Mouse (Mus musculus) heart, embryonic 16.5 days (tissue): ENCODE measurements around the gene Gm10961. TPM values are rescaled to one million over a fixed set of nuclear protein-coding genes. Genes with fewer than 3 reads are reported as not detected.

Source experiments
- ATAC-seq: fragments of 200-750 bp; cut with Nextera tagmentation; replicated peaks from 2 replicates; pipeline ENCODE4 v1.8.0; 2017; ENCODE audit warnings: moderate number of reproducible peaks; ENCODE audit not compliant: insufficient read depth, low FRiP score; ENCODE audit errors: extremely low read depth
- H3K27ac ChIP-seq: fragments of 300-500 bp; sonication (generic); 2 replicates; pipeline ENCODE4 v1.5.1; 2014; ENCODE audit warnings: mild to moderate bottlenecking, low read length, control low read depth, moderate library complexity
- H3K27me3 ChIP-seq: fragments of 300-500 bp; sonication (generic); 2 replicates; pipeline ENCODE4 v1.6.1; 2014; ENCODE audit warnings: low read length, mixed read lengths; ENCODE audit not compliant: control insufficient read depth, insufficient read depth
- H3K36me3 ChIP-seq: fragments of 300-500 bp; sonication (generic); 2 replicates; pipeline ENCODE4 v1.6.1; 2014; ENCODE audit not compliant: control insufficient read depth, insufficient read depth
- H3K4me1 ChIP-seq: fragments of 300-500 bp; sonication (generic); 2 replicates; pipeline ENCODE4 v1.6.1; 2014; ENCODE audit warnings: low read length, mixed read lengths; ENCODE audit not compliant: control insufficient read depth, insufficient read depth
- H3K4me2 ChIP-seq: fragments of 300-500 bp; sonication (generic); 2 replicates; pipeline ENCODE4 v1.6.1; 2014; ENCODE audit warnings: low read depth, mild to moderate bottlenecking, control low read depth, low read length
- H3K4me3 ChIP-seq: fragments of 300-500 bp; sonication (generic); 2 replicates; pipeline ENCODE4 v1.5.1; 2014; ENCODE audit warnings: mild to moderate bottlenecking, control low read depth, low read length
- H3K9ac ChIP-seq: fragments of 300-500 bp; sonication (generic); 2 replicates; pipeline ENCODE4 v1.6.1; 2014; ENCODE audit warnings: low read length, control low read depth
- H3K9me3 ChIP-seq: fragments of 300-500 bp; sonication (generic); replicated peaks from 2 replicates; pipeline ENCODE4 v1.6.1; 2016; ENCODE audit warnings: low read length; ENCODE audit not compliant: control insufficient read depth
- WGBS: fragments of 180-500 bp; shearing (Covaris S2); extraction: QIAGEN DNeasy Blood & Tissue Kit; methylation state at CpG from one replicate; pipeline ENCODE4 v1.1.7; 2014; 5-methylcytosine and 5-hydroxymethylcytosine counted together
- polyA plus RNA-seq: library from polyadenylated mRNA; unstranded; fragments of >200 nt; fragmentation: Nextera tagmentation; extraction: Ambion mirVana; gene quantifications from 2 replicates; pipeline ENCODE4 v1.2.1, GENCODE M21; 2015

Gm10961 gene
- polyA plus RNA-seq, 1 experiment from 2014 or later = not detected

DNA sequence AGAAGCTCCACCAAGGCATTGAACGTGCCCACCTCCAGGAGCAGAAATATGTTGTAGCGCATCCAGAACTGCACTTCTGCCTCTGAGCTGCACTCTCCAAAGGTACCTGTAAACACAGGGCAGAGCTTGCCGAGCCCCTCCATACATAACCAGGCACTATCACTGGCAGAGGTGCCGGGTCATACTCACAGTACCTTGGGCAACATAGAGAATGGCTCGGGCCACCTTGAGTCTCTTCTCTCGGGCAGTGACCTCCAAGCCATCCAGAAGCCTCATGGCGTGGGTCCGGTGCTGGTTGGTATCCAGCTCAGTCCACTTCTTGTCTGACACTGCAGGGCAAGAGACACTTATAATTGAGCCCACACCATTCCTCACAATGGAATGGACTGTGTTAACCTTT, 4.4 kb upstream of the Gm10961 start:
- Histone ChIP-seq H3K9ac (no peak overlapping the region), H3K9me3 (no peaks in the 10 kb centered on the region), H3K27ac (no peak overlapping the region), H3K4me1 (peaks cover 8% of the 10 kb centered on the region), H3K4me3 (no peak overlapping the region), H3K4me2 (no peak overlapping the region), H3K27me3 (no peaks in the 10 kb centered on the region), H3K36me3 (peaks cover 55% of the 10 kb centered on the region)
- 94% methylated on average over 8 of the region's 8 CpGs for WGBS
- ATAC-seq = no peak

DNA sequence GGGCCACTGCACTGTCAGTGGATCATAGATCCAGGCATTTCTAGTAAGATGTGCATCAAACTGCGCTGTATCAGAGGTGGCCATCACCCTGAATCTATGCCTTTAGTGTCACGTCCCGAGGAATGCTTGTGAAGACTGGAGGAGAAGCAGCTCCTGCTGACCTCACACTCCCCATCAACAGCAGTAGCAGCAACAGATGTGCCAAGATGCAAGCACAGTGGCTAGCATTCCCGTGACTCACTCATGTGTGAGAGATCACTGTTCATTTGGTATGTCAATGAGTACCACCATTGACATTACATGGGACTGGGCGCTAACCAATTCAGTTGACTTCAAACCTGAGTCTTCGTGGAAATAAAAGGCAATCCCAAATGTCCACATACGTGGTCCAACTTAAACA, 3.5 kb upstream of the Gm10961 start:
- 87% methylated on average over 7 of the region's 7 CpGs for WGBS
- Histone ChIP-seq H3K27me3 (no peaks in the 10 kb centered on the region), H3K27ac (no peak overlapping the region), H3K9me3 (no peaks in the 10 kb centered on the region), H3K4me1 (peaks cover 8% of the 10 kb centered on the region), H3K4me3 (no peak overlapping the region), H3K4me2 (no peak overlapping the region), H3K9ac (no peak overlapping the region), H3K36me3 (peaks cover 49% of the 10 kb centered on the region)
- ATAC-seq = no peak

DNA sequence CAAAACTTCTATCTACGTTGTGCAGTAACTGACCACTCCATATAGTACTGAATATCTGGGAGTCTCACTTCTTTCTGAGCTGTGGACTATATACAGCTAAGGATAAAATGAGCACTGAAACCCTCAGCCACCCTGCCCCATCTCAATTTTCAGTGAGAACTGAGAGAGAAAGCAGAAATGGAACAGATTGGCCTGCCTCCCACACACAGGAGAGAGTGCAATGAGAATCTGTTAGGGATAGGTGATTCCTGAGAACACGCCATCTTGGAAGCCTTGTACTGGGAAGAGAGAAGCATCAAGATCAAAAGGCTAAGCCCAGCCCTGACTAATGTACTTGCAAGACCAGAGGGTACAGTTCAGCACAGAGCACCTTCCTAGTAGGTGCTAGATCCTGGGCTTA, 2.6 kb upstream of the Gm10961 start:
- no peak overlapping the region for H3K4me2 ChIP-seq
- 96% methylated on average over 2 of the region's 2 CpGs for WGBS
- no peaks in the 10 kb centered on the region for H3K9me3 ChIP-seq
- no peaks in the 10 kb centered on the region for H3K27me3 ChIP-seq
- peaks cover 8% of the 10 kb centered on the region for H3K4me1 ChIP-seq
- peaks cover 40% of the 10 kb centered on the region for H3K36me3 ChIP-seq
- no peak overlapping the region for H3K4me3 ChIP-seq
- no peak for ATAC-seq
- no peak overlapping the region for H3K27ac ChIP-seq
- no peak overlapping the region for H3K9ac ChIP-seq

GRCm38 (mm10) chr3:107629411-107629810, 1.7 kb upstream of the Gm10961 start:
- no peak for ATAC-seq
- H3K27ac ChIP-seq = no peak overlapping the region
- no peak overlapping the region for H3K9ac ChIP-seq
- H3K4me1 ChIP-seq = peaks cover 8% of the 10 kb centered on the region
- 94% methylated on average over 4 of the region's 4 CpGs for WGBS
- no peak overlapping the region for H3K4me3 ChIP-seq
- no peaks in the 10 kb centered on the region for H3K9me3 ChIP-seq
- H3K27me3 ChIP-seq = no peaks in the 10 kb centered on the region
- no peak overlapping the region for H3K4me2 ChIP-seq
- peaks cover 33% of the 10 kb centered on the region for H3K36me3 ChIP-seq

DNA sequence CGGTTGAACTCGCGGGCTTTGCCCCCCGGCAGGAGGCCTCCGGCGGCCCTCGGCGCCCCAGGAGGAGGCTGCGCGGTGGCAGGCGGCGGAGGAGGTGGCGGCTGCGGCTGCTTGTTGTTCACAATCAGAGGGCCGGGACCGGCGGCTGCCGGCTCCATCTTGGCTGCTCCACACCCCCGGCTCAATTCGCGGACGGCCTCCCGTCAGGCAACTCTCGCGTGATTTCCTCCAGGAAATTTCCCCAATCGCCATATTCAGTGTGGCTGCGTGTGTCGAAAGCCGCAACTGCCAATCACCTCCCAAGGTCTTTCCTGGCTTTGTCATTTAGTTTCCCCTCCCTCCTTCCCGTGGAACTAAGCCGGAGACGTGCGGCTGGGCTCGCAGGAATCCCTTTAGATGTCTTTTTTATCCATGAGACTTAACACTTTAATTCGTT, 419 bp downstream of the Gm10961 start, which contains the start of gene Strip1:
Gene Strip1, minus strand, starts transcription at position 172 of the 436 bp plus-strand sequence.
- peak within 1 kb of the TSS; percentile 64 for H3K4me2 ChIP-seq
- H3K9ac ChIP-seq = peak within 1 kb of the TSS; percentile 98
- peak; percentile 96 for ATAC-seq
- peaks cover 8% of the 10 kb centered on the region for H3K4me1 ChIP-seq
- H3K27ac ChIP-seq = peak within 1 kb of the TSS; percentile 96
- H3K4me3 ChIP-seq = peak within 1 kb of the TSS; percentile 93
- H3K36me3 ChIP-seq = peaks cover 12% of the 10 kb centered on the region
- H3K27me3 ChIP-seq = no peaks in the 10 kb centered on the region
- WGBS = under 1% methylated on average over 35 of the region's 35 CpGs
- H3K9me3 ChIP-seq = no peaks in the 10 kb centered on the region

- no peak overlapping the region for H3K4me2 ChIP-seq
- WGBS = 92% methylated on average over 4 of the region's 4 CpGs
- H3K4me1 ChIP-seq = peaks cover 8% of the 10 kb centered on the region
- H3K4me3 ChIP-seq = no peak overlapping the region
- no peaks in the 10 kb centered on the region for H3K27me3 ChIP-seq
- no peak for ATAC-seq
- no peaks in the 10 kb centered on the region for H3K9me3 ChIP-seq
- no peak overlapping the region for H3K27ac ChIP-seq
- no peak overlapping the region for H3K9ac ChIP-seq
- 0 out of 2 replicates have a peak, but pooled peaks cover 4% of the 10 kb centered on the region for H3K36me3 ChIP-seq
Observed at GRCm38 (mm10) chr3:107632786-107633185, 1.7 kb downstream of the Gm10961 start.

DNA sequence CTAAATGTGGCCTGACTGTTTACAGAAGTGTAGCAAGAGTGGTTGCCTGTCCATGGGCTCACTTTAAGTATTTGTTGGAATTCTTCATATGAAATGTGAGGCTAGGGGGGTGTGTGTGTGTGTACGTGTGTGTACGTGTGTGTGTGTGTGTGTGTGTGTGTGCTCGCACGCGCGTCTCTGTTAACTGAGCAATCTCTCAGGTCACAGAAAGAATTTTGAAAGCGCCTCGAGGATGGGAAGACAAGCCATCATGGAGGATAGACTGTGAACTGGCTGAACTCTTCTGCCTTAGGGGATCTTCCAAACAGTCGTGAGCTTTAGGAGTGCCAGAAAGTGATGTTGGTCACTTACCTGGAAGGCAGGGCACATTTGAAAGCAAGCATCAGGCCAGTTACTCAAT, 2.8 kb downstream of the Gm10961 start:
- peaks cover 8% of the 10 kb centered on the region for H3K4me1 ChIP-seq
- no peak overlapping the region for H3K4me3 ChIP-seq
- no peaks in the 10 kb centered on the region for H3K9me3 ChIP-seq
- 87% methylated on average over 9 of the region's 9 CpGs for WGBS
- H3K27ac ChIP-seq = no peak overlapping the region
- H3K9ac ChIP-seq = no peak overlapping the region
- H3K36me3 ChIP-seq = 0 out of 2 replicates have a peak, but pooled peaks cover 4% of the 10 kb centered on the region
- H3K4me2 ChIP-seq = no peak overlapping the region
- no peaks in the 10 kb centered on the region for H3K27me3 ChIP-seq
- ATAC-seq = no peak

DNA sequence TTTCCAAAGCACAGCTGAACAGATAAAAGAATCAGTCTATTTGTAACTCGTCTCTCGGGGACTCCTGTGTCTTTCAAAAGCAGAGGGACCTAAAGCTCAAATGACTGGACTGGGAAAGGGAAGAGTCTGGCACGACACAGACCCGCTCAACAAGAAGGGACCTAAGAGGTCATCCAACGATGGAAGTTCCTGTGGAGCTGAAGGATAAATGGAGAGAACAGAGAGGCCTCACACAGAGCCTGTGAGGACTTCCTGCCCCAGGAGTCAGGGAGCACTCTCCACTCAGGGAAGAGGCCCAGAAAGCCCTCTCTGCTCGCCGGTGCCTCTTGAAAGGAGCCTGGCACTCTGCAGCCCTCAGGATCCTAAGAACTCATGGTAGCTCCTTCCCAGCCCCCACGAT, 4.7 kb downstream of the Gm10961 start:
- H3K9ac ChIP-seq = no peak overlapping the region
- no peak overlapping the region for H3K27ac ChIP-seq
- 40% methylated on average over 8 of the region's 8 CpGs for WGBS
- no peak overlapping the region for H3K4me2 ChIP-seq
- no peaks in the 10 kb centered on the region; the same call in 1 of the 2 replicates for H3K4me1 ChIP-seq
- H3K4me3 ChIP-seq = no peak overlapping the region
- no peaks in the 10 kb centered on the region for H3K9me3 ChIP-seq
- ATAC-seq = no peak
- no peaks in the 10 kb centered on the region for H3K27me3 ChIP-seq
- H3K36me3 ChIP-seq = no peaks in the 10 kb centered on the region

GRCm38 (mm10) chr3:107636236-107636635, 5.1 kb downstream of the Gm10961 start:
- Histone ChIP-seq H3K36me3 (no peaks in the 10 kb centered on the region), H3K4me2 (no peak overlapping the region), H3K4me3 (no peak overlapping the region), H3K9ac (no peak overlapping the region), H3K27ac (no peak overlapping the region), H3K4me1 (no peaks in the 10 kb centered on the region; the same call in 1 of the 2 replicates), H3K27me3 (no peaks in the 10 kb centered on the region), H3K9me3 (no peaks in the 10 kb centered on the region)
- 64% methylated on average over 3 of the region's 3 CpGs for WGBS
- no peak for ATAC-seq
